Mouse (Mus musculus) intestine, embryonic 14.5 days (tissue): Measurements from ENCODE around the gene Gm13290. TPM values are rescaled to one million over a fixed set of nuclear protein-coding genes. Genes with fewer than 3 reads are reported as not detected.
"Not testable (repeated sequence)": the region's sequence is repeated elsewhere in the genome, so short reads cannot be mapped to it uniquely, and the experiment has no call there.

Experiments
- ATAC-seq: fragments of 200-750 bp; cut with Nextera tagmentation; replicated peaks from 2 replicates; pipeline ENCODE4 v1.8.0; 2017; ENCODE audit warnings: low read depth, moderate number of reproducible peaks, moderate TSS enrichment, moderate library complexity; ENCODE audit not compliant: low FRiP score, low TSS enrichment
- DNase-seq: peaks from one replicate; pipeline ENCODE4 v3.0.0-alpha.2; 2018; ENCODE audit warnings: low spot score
- H3K27ac ChIP-seq: fragments of 300-500 bp; sonication (generic); 2 replicates; pipeline ENCODE4 v1.5.1; 2014; ENCODE audit warnings: low read depth, mild to moderate bottlenecking, control low read depth
- H3K27me3 ChIP-seq: fragments of 300-500 bp; sonication (generic); replicated peaks from 2 replicates; pipeline ENCODE4 v1.6.1; 2014; ENCODE audit warnings: low read length, control low read depth; ENCODE audit not compliant: control insufficient read depth, insufficient read depth
- H3K36me3 ChIP-seq: fragments of 300-500 bp; sonication (generic); 2 replicates; pipeline ENCODE4 v1.6.1; 2014; ENCODE audit warnings: low read length, control low read depth; ENCODE audit not compliant: control insufficient read depth, insufficient read depth
- H3K4me1 ChIP-seq: fragments of 300-500 bp; sonication (generic); replicated peaks from 2 replicates; pipeline ENCODE4 v1.6.1; 2014; ENCODE audit warnings: low read length, control low read depth, mixed read lengths; ENCODE audit not compliant: control insufficient read depth, insufficient read depth
- H3K4me2 ChIP-seq: fragments of 300-500 bp; sonication (generic); 2 replicates; pipeline ENCODE4 v1.6.1; 2014; ENCODE audit warnings: low read length
- H3K4me3 ChIP-seq: fragments of 300-500 bp; sonication (generic); 2 replicates; pipeline ENCODE4 v1.5.1; 2014; ENCODE audit warnings: low read depth, low read length, control low read depth, mixed read lengths
- H3K9ac ChIP-seq: fragments of 300-500 bp; sonication (generic); 2 replicates; pipeline ENCODE4 v1.6.1; 2014; ENCODE audit warnings: mild to moderate bottlenecking, low read length
- H3K9me3 ChIP-seq: fragments of 300-500 bp; sonication (generic); 2 replicates; pipeline ENCODE4 v1.6.1; 2016; ENCODE audit warnings: low read length, control low read depth; ENCODE audit not compliant: control insufficient read depth
- WGBS: fragments of 180-500 bp; shearing (Covaris S2); extraction: QIAGEN DNeasy Blood & Tissue Kit; methylation state at CpG from one replicate; pipeline ENCODE4 v1.1.7; 2014; 5-methylcytosine and 5-hydroxymethylcytosine counted together
- polyA plus RNA-seq: library from polyadenylated mRNA; unstranded; fragments of >200 nt; fragmentation: Nextera tagmentation; extraction: Ambion mirVana; gene quantifications from 2 replicates; pipeline ENCODE4 v1.2.1, GENCODE M21; 2014

The Gm13290 gene
- polyA plus RNA-seq, 1 experiment from 2014 or later = not detected

- H3K36me3 ChIP-seq, H3K4me2 ChIP-seq, H3K27me3 ChIP-seq, H3K4me3 ChIP-seq, H3K4me1 ChIP-seq, H3K9ac ChIP-seq, DNase-seq, H3K27ac ChIP-seq, H3K9me3 ChIP-seq, ATAC-seq: not testable (repeated sequence)
- 82% methylated on average over 15 of the region's 15 CpGs for WGBS
Observed at GRCm38 (mm10) chr4:88754818-88755340, 18.8 kb upstream of the Gm13290 start, which contains the start of gene Gm13271. Gm13271 (plus strand) TSS chr4:88754868.

GRCm38 (mm10) chr4:88756581-88757513 is 16.8 kb upstream of the Gm13290 start:
- H3K9me3 ChIP-seq, H3K27me3 ChIP-seq, H3K36me3 ChIP-seq, ATAC-seq, H3K4me1 ChIP-seq: not testable (repeated sequence)
- Histone ChIP-seq H3K9ac (peak overlapping the region; percentile 53), H3K4me3 (peak overlapping the region; percentile 46), H3K4me2 (peak overlapping the region; percentile 59), H3K27ac (peak overlapping the region; percentile 89)
- WGBS = 10% methylated on average over 28 of the region's 31 CpGs
- DNase-seq = peak; percentile 79

- not testable (repeated sequence) for H3K36me3 ChIP-seq, H3K9me3 ChIP-seq, H3K9ac ChIP-seq, H3K27me3 ChIP-seq, H3K4me1 ChIP-seq
- ATAC-seq (peak; percentile 100), DNase-seq (peak; percentile 84)
- Histone ChIP-seq H3K27ac (peak overlapping the region; percentile 89), H3K4me3 (peak overlapping the region; percentile 46), H3K4me2 (peak overlapping the region; percentile 59)
- WGBS = 0% methylated on average over 17 of the region's 21 CpGs
Observed at GRCm38 (mm10) chr4:88757628-88758031, 16.0 kb upstream of the Gm13290 start.

GRCm38 (mm10) chr4:88758751-88759150 is 14.9 kb upstream of the Gm13290 start:
- not testable (repeated sequence) for H3K27ac ChIP-seq, ATAC-seq, H3K36me3 ChIP-seq, H3K9ac ChIP-seq, DNase-seq, H3K4me1 ChIP-seq, H3K4me3 ChIP-seq, H3K9me3 ChIP-seq, H3K4me2 ChIP-seq, H3K27me3 ChIP-seq
- 77% methylated on average over 9 of the region's 9 CpGs for WGBS

GRCm38 (mm10) chr4:88759610-88760268 is 13.9 kb upstream of the Gm13290 start, which contains the start of gene Gm13283:
Gm13283 (plus strand) TSS chr4:88760119.
- not testable (repeated sequence) for DNase-seq
- WGBS = 26% methylated on average over 9 of the region's 14 CpGs

GRCm38 (mm10) chr4:88760431-88760830 is 13.2 kb upstream of the Gm13290 start:
- H3K9me3 ChIP-seq, H3K9ac ChIP-seq, H3K36me3 ChIP-seq, DNase-seq, H3K27me3 ChIP-seq, H3K4me1 ChIP-seq, ATAC-seq: not testable (repeated sequence)
- WGBS = 0% methylated on average over 24 of the region's 28 CpGs
- Histone ChIP-seq H3K27ac (peak overlapping the region; percentile 47; the same call in 1 of the 2 replicates), H3K4me3 (peak overlapping the region; percentile 23), H3K4me2 (peak overlapping the region; percentile 36)

More at GRCm38 (mm10) chr4:88759610-88760268, 13.9 kb upstream of the Gm13290 start, which contains the start of gene Gm13283:
- H3K9me3 ChIP-seq, H3K27me3 ChIP-seq, H3K4me1 ChIP-seq, ATAC-seq, H3K9ac ChIP-seq, H3K36me3 ChIP-seq: not testable (repeated sequence)
- Histone ChIP-seq H3K4me3 (peak within 1 kb of the TSS; percentile 23), H3K27ac (peak within 1 kb of the TSS; percentile 47; the same call in 1 of the 2 replicates), H3K4me2 (peak within 1 kb of the TSS; percentile 36)

- WGBS = 47% methylated on average over 6 of the region's 8 CpGs
- H3K9ac ChIP-seq, H3K9me3 ChIP-seq, H3K4me2 ChIP-seq, DNase-seq, ATAC-seq, H3K4me3 ChIP-seq, H3K27ac ChIP-seq, H3K36me3 ChIP-seq, H3K4me1 ChIP-seq, H3K27me3 ChIP-seq: not testable (repeated sequence)
Observed at GRCm38 (mm10) chr4:88761776-88762175, 11.9 kb upstream of the Gm13290 start.

GRCm38 (mm10) chr4:88762341-88762740 is 11.3 kb upstream of the Gm13290 start:
- H3K4me2 ChIP-seq, DNase-seq, H3K27me3 ChIP-seq, H3K36me3 ChIP-seq, H3K4me3 ChIP-seq, H3K4me1 ChIP-seq, ATAC-seq, H3K9ac ChIP-seq, H3K9me3 ChIP-seq, H3K27ac ChIP-seq: not testable (repeated sequence)
- 56% methylated on average over 9 of the region's 9 CpGs for WGBS
